Mouse (Mus musculus) bone marrow, adult 2 months (tissue): ENCODE results near the gene Foxm1.

Experiments
- CTCF ChIP-seq: fragments of 200-500 bp; IDR thresholded peaks from 2 replicates; pipeline ENCODE4 v1.5.1; 2011; ENCODE audit warnings: low read length, control low read depth; ENCODE audit not compliant: control insufficient read depth, insufficient read depth
- POLR2A ChIP-seq: fragments of 200-500 bp; IDR thresholded peaks from 2 replicates; pipeline ENCODE4 v1.6.1; 2011; ENCODE audit warnings: low read depth, mild to moderate bottlenecking, control low read depth, low read length, borderline replicate concordance; ENCODE audit not compliant: control insufficient read depth

GRCm38 (mm10) chr6:128421480-128421879, 58.7 kb downstream of the Foxm1 start:
- TF ChIP-seq POLR2A: no peak
- no peak for TF ChIP-seq CTCF
